Mouse (Mus musculus): ENCODE results near the gene Trpc2. TPM values are rescaled to one million over a fixed set of nuclear protein-coding genes. Genes with fewer than 3 reads are reported as not detected.
A peak's percentile ranks its signal among the peaks of the same experiment; 100 is the strongest.
"Not testable (repeated sequence)": the region's sequence is repeated elsewhere in the genome, so short reads cannot be mapped to it uniquely, and the experiment has no call there.

Trpc2 gene
- 1 to 10 TPM in 1 of 2 experiments, under 1 TPM in 1; 0.43 to 1.1 TPM for total RNA-seq (2021)
- long read RNA-seq, experiment 1, result 0 reads
- long read RNA-seq, experiment 2, result 0 reads

GRCm38 (mm10) chr7:102082816-102083215 lies at the start of gene Trpc2:
Trpc2 (plus strand) TSS chr7:102083116.
- no peak for DNase-seq

GRCm38 (mm10) chr7:102034904-102035303 lies 48.0 kb upstream of the Trpc2 start:
- DNase-seq, result no peak

DNA sequence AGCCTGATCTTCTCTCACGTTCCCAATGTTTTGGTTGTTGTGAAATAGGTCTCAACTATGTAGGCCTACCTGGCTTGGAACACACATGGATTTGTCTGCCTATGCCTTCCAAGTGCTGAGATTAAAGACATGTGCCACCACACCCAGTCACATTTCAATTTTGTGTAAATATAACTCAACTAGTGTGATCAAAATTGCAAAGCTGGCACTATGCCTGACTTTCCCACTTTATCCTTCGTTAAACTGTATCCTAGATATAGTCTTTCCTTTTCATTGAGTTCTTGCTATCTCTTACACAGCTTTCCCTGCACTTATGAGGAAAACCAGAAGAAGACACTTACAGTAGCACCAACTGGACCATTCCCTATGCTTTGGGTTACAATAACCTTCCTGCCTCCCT lies 47.4 kb upstream of the Trpc2 start:
- DNase-seq, result no peak

- no peak for DNase-seq
Observed at GRCm38 (mm10) chr7:102037318-102037717, 45.6 kb upstream of the Trpc2 start.

GRCm38 (mm10) chr7:102042314-102042713 lies 40.6 kb upstream of the Trpc2 start:
- no peak for DNase-seq

- DNase-seq, result not testable (repeated sequence)
Observed at GRCm38 (mm10) chr7:102048524-102048923, 34.4 kb upstream of the Trpc2 start.

DNA sequence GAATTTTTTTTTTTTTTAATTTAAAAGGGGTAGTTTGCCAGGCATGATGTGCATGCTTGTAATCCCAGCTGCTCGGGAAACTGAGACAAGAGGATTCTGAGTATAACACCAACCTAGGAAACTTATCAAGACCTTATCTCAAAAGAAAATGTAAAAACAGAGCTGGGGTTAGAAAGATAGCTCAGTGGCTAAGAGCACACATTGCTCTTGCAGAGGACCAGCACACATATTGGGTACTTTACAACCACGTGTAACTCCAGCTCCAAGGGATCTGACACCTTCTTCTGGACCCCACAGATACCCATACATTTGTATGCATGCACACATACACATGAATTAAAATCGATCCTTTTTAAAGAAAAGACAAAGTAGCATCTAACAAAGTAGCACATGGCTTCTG lies 21.6 kb upstream of the Trpc2 start:
- no peak for DNase-seq

GRCm38 (mm10) chr7:102062203-102062602 lies 20.7 kb upstream of the Trpc2 start:
- DNase-seq, result no peak

GRCm38 (mm10) chr7:102063891-102064290 lies 19.0 kb upstream of the Trpc2 start:
- DNase-seq, result no peak

GRCm38 (mm10) chr7:102064655-102065045 lies 18.3 kb upstream of the Trpc2 start:
- no peak for DNase-seq

- DNase-seq, result peak; percentile 92
Observed at GRCm38 (mm10) chr7:102065046-102065891, 17.6 kb upstream of the Trpc2 start, which contains the start of the genes Rnf121, Xndc1 and Xntrpc. Rnf121 (minus strand) TSS chr7:102065469. Xndc1 (plus strand) TSS chr7:102065511. Xntrpc (plus strand) TSS chr7:102065713.

- DNase-seq, result no peak
Observed at GRCm38 (mm10) chr7:102066363-102066762, 16.6 kb upstream of the Trpc2 start.

GRCm38 (mm10) chr7:102076714-102077296 lies 6.1 kb upstream of the Trpc2 start:
- no peak for DNase-seq

DNA sequence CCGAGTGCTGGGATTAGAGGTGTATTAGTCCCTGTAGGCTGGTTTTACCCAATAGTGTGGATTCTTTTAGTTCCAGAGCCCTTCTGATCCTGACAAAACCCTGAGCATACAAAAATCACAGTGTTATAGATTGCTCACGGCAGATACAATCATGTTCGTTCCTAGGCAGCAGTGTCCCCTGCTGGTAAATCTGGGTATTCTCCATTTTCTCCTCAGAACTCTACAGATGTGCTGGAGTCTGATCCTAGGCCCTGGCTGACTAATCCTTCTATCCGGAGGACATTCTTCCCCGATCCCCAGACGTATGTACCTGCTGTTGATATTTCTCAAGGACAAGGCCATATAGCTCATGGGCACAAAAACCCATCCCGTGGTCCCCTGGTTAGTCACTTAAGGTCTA lies 4.4 kb upstream of the Trpc2 start:
- DNase-seq, result no peak

DNA sequence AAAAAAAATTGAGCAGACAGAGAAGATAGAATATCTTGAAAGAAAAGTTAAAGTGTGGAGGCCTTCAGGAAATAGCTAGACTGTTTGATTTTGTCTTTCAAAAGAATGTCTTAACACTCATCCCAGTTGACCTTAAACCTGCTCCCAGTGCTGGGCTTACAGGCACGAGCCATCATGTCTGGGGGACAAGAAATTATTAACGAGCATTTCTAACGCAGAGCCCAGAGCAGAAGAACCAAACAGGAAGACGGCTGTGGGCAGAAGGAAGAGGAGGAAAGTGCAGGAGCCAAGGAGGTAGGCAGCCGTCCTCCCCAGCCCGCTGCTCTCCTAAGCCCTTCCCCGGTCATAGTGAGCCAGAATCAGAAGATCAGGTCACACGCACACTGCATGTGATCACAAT lies 2.6 kb upstream of the Trpc2 start:
- no peak for DNase-seq

DNA sequence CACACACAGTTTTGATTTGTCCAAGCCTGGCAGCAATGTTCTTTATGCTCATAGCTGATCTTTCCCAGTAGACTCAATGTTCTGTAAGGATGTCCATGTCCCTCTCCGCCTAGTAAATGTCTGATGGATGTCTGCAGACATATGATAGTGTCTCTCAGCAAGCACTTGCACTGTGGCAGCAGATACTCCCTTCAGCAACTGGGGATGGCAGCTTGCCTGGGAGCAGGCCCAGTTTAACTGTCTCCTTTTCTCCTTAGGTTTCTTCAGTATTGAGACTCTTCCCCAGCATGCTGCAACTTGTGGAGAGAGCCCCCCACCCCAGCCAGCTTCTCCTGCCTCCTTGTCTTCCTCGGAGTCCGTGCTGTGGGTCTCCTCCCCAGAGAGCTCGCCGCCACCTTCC lies 1.1 kb upstream of the Trpc2 start:
- no peak for DNase-seq

- DNase-seq, result no peak
Observed at GRCm38 (mm10) chr7:102084041-102084696, 1.3 kb downstream of the Trpc2 start.

GRCm38 (mm10) chr7:102087336-102087735 lies 4.4 kb downstream of the Trpc2 start:
- no peak for DNase-seq

DNA sequence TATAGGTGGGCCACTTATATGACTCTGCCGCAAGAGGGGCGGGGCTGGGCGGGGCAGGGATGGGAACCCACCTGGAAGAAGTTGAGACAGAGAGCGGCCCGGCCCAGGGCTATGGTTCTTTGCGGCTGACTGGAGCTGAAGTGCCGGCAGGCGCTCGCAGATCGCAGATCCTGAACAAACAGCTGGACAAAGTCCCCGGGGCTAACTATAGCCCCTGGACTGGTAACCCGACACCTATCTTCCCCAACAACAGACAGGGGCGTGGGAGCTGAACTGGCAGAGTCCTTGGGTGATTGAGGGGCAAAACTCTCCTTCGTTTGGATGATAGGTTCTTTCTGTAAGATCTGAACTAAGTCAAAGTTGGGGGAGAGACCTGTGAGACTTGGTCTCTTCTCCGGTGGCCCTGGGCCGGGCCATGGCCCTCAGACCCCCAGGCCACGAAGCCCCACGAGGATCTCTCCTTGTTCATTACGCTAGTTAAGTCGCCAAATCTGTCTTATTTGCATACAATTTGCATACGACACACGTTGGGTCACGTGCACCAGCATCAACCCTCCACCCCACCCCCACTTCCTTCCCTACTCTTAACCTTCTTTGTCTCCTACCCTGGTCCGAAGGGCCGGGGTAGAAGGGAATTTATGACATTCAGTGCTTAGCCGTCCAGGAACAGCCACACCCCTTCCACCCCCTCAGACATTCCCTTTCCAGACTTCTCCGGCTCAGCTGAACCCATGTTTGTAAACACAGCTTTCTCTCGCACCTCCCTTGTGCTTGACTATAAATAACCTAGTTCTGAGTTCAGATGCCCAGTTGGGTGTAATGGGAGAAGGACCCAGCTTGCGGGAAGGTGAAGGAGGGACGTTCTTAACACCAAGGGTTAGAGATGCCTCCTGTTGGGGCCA lies 17.1 kb downstream of the Trpc2 start:
- peak; percentile 56 for DNase-seq

DNA sequence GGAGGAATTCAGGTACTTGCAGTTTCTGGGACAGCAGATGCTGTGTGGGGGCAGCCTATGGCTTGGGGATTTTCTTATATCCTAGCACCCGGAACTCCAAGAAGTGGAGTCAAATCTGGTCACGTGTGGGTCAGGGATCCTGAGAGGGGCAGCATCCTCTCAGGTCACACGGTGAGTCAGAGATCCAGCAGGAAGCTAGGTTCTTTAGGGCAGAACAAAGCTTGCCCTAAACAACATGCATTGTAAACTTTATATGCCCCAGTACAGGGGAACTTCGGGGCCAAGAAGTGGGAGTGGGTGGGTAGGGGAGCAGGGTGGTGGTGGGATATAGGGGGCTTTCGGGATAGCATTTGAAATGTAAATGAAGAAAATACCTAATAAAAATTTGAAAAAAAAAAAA lies 18.0 kb downstream of the Trpc2 start:
- no peak for DNase-seq

GRCm38 (mm10) chr7:102101487-102101886 lies 18.6 kb downstream of the Trpc2 start, which contains the start of gene Art1:
Art1 (plus strand) TSS chr7:102101743.
- peak; percentile 65 for DNase-seq

GRCm38 (mm10) chr7:102102241-102102640 lies 19.3 kb downstream of the Trpc2 start:
- no peak for DNase-seq
